Mouse (Mus musculus): ENCODE measurements around the gene Upk1a.

The Upk1a gene

GRCm38 (mm10) chr7:30553810-30554584 is 58.6 kb downstream of the Upk1a start:
- peaks cover 72% of the 10 kb centered on the region for H3K4me1 ChIP-seq (replicated peaks; ENCODE audit: low read depth, low read length)
- peak overlapping the region; percentile 88 for H3K4me3 ChIP-seq (replicated peaks; ENCODE audit: low read length)
- peaks cover 45% of the 10 kb centered on the region for H3K36me3 ChIP-seq (ENCODE audit: insufficient read depth, low read length)
- H3K27me3 ChIP-seq (ENCODE audit: insufficient read depth, low read length): no peaks in the 10 kb centered on the region
- H3K9me3 ChIP-seq (ENCODE audit: low read length): no peaks in the 10 kb centered on the region
- no peak for TF ChIP-seq CTCF (conservative IDR thresholded peaks at IDR 0.05; ENCODE audit: low read length)
- TF ChIP-seq POU5F1 (IDR thresholded peaks at IDR 0.05; ENCODE audit: borderline replicate concordance, low read length): no peak
- no peak for TF ChIP-seq NANOG (IDR thresholded peaks at IDR 0.05; ENCODE audit: borderline replicate concordance, low read length)
